Mouse (Mus musculus) embryonic facial prominence, embryonic 15.5 days (tissue): ENCODE data around the gene Setd1a. TPM values are rescaled to one million over a fixed set of nuclear protein-coding genes. Genes with fewer than 3 reads are reported as not detected.

Source experiments
- ATAC-seq: fragments of 200-750 bp; cut with Nextera tagmentation; 2 replicates; pipeline ENCODE4 v1.8.0; 2017; ENCODE audit warnings: low read depth, moderate TSS enrichment; ENCODE audit not compliant: insufficient number of reproducible peaks, low FRiP score, low TSS enrichment
- H3K27ac ChIP-seq: fragments of 300-500 bp; sonication (generic); replicated peaks from 2 replicates; pipeline ENCODE4 v1.5.1; 2015; ENCODE audit warnings: mild to moderate bottlenecking, inconsistent platforms
- H3K27me3 ChIP-seq: fragments of 300-500 bp; sonication (generic); 2 replicates; pipeline ENCODE4 v1.6.1; 2015; ENCODE audit warnings: inconsistent platforms
- H3K36me3 ChIP-seq: fragments of 300-500 bp; sonication (generic); 2 replicates; pipeline ENCODE4 v1.6.1; 2015; ENCODE audit warnings: mild to moderate bottlenecking, inconsistent platforms
- H3K4me1 ChIP-seq: fragments of 300-500 bp; sonication (generic); 2 replicates; pipeline ENCODE4 v1.6.1; 2015; ENCODE audit warnings: inconsistent platforms
- H3K4me2 ChIP-seq: fragments of 300-500 bp; sonication (generic); replicated peaks from 2 replicates; pipeline ENCODE4 v1.6.1; 2015; ENCODE audit warnings: mild to moderate bottlenecking, inconsistent platforms
- H3K4me3 ChIP-seq: fragments of 300-500 bp; sonication (generic); replicated peaks from 2 replicates; pipeline ENCODE4 v1.5.1; 2015; ENCODE audit warnings: mild to moderate bottlenecking, inconsistent platforms
- H3K9ac ChIP-seq: fragments of 300-500 bp; sonication (generic); 2 replicates; pipeline ENCODE4 v1.6.1; 2015; ENCODE audit warnings: inconsistent platforms
- H3K9me3 ChIP-seq: fragments of 300-500 bp; sonication (generic); replicated peaks from 2 replicates; pipeline ENCODE4 v1.6.1; 2016; ENCODE audit warnings: inconsistent platforms
- WGBS: fragments of 180-500 bp; shearing (Covaris S2); methylation state at CpG from one replicate; pipeline ENCODE4 v1.1.7; 2015; 5-methylcytosine and 5-hydroxymethylcytosine counted together
- polyA plus RNA-seq: library from polyadenylated mRNA; unstranded; fragments of >200 nt; fragmentation: Nextera tagmentation; extraction: Ambion mirVana; gene quantifications from 2 replicates; pipeline ENCODE4 v1.2.1, GENCODE M21; 2015

Gene Setd1a
- polyA plus RNA-seq, 1 experiment from 2014 or later: 26.3 TPM

DNA sequence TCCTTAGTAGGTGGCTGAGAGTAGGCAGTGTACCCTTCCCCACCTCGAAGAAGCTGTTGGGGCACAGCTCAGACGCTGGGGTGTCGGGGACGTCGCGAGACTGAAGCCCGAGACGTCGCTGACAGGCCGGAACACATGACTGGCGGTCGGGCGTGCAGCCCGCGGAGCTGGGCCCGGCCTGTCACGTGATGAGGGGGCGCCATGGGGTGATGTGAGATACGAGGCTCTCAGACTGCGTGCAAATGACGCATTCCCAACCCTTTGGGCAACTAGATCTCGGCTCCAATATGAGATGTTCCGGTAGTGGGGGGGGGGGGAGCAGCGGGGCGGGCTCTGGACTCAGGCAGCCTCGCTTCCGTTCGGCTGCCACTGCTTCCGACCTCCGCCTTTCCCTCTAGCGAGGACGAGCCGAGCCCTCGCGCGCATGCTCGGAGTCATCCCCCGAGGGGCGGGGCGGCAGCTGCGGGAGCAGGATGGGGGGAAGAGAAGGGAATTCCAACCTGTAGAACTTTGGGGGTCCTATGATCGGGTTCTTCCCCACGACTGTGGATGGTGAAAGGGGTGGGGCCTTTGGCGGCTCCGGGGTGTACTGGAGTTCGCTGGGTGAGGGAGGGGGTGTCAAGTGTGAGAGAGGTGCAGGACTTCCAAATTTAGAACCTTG lies 65.0 kb downstream of the Setd1a start:
- no peaks in the 10 kb centered on the region for H3K27me3 ChIP-seq
- peak overlapping the region; percentile 97 for H3K27ac ChIP-seq
- ATAC-seq: peak; percentile 94
- H3K4me2 ChIP-seq: peak overlapping the region; percentile 90
- peak overlapping the region; percentile 50 for H3K9ac ChIP-seq
- WGBS: under 1% methylated on average over 46 of the region's 46 CpGs
- H3K4me3 ChIP-seq: peak overlapping the region; percentile 66
- no peaks in the 10 kb centered on the region for H3K9me3 ChIP-seq
- peaks cover 14% of the 10 kb centered on the region for H3K4me1 ChIP-seq
- peaks cover 29% of the 10 kb centered on the region for H3K36me3 ChIP-seq

DNA sequence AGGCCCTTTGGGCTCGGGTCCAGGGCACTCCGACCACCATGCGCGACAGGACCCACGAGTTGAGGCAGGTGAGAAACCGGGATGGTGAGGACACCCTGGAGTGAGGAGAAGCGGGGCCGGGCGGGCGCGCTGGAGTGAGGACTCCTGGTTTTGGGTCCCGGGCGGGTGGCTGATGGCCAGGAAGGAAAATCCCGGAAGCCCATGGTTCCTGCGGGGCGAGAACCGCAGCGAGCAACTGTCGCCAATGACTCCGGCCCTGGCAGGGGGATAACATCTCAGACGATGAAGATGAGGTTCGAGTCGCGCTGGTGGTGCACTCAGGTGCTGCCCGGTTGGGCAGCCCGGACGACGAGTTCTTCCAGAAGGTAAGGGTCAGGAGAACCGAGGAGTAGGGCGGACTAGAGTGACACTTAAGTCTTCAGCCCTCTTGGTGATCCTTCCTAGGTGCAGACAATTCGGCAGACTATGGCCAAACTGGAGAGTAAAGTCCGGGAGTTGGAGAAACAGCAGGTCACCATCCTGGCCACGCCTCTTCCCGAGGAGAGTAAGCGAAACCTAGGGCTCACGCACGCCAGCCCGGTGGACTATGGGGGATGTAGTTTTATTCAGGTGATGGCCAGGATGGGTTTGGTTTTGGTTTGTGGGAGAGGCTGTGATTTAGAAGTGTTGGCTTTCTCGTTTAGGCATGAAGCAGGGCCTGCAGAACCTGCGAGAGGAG lies 65.7 kb downstream of the Setd1a start:
- H3K9ac ChIP-seq: peak overlapping the region; percentile 50
- WGBS: under 1% methylated on average over 40 of the region's 40 CpGs
- peaks cover 36% of the 10 kb centered on the region for H3K36me3 ChIP-seq
- peak; percentile 52 for ATAC-seq
- H3K27ac ChIP-seq: peak overlapping the region; percentile 97
- H3K9me3 ChIP-seq: no peaks in the 10 kb centered on the region
- peak overlapping the region; percentile 66 for H3K4me3 ChIP-seq
- no peaks in the 10 kb centered on the region for H3K27me3 ChIP-seq
- peak overlapping the region; percentile 90 for H3K4me2 ChIP-seq
- peaks cover 14% of the 10 kb centered on the region for H3K4me1 ChIP-seq

Other genes with a start within 250 kb of the Setd1a start
- 6.5 and 12.8 TPM in 2 replicates for gene Tmem265, start 215.3 kb upstream of the Setd1a start, polyA plus RNA-seq
- 40.0 TPM in 2 replicates for gene Phkg2, start 203.3 kb upstream of the Setd1a start, polyA plus RNA-seq
- 19.2 and 29.0 TPM in 2 replicates for gene Ccdc189, start 188.1 kb upstream of the Setd1a start, polyA plus RNA-seq
- gene Rnf40, start 187.9 kb upstream of the Setd1a start, polyA plus RNA-seq: 47.5 and 51.5 TPM in 2 replicates
- gene Zfp629, start 160.9 kb upstream of the Setd1a start, polyA plus RNA-seq: 11.4 and 11.9 TPM in 2 replicates
- gene Bcl7c, start 67.7 kb upstream of the Setd1a start, polyA plus RNA-seq: 93.4 and 99.8 TPM in 2 replicates
- gene Ctf1, start 63.9 kb upstream of the Setd1a start, polyA plus RNA-seq: 25.9 and 29.8 TPM in 2 replicates
- gene Ctf2, start 44.5 kb upstream of the Setd1a start, polyA plus RNA-seq: 1.1 and 1.3 TPM in 2 replicates
- 5.2 and 5.7 TPM in 2 replicates for gene Fbxl19, start 32.1 kb upstream of the Setd1a start, polyA plus RNA-seq
- gene Orai3, start 6.9 kb upstream of the Setd1a start, polyA plus RNA-seq: 27.6 and 28.1 TPM in 2 replicates
- not detected in 2 replicates for gene Gm49388, start 8.9 kb downstream of the Setd1a start, polyA plus RNA-seq
- 24.8 and 25.2 TPM in 2 replicates for gene Hsd3b7, start 23.9 kb downstream of the Setd1a start, polyA plus RNA-seq
- 58.9 and 69.6 TPM in 2 replicates for gene Stx4a, start 47.6 kb downstream of the Setd1a start, polyA plus RNA-seq
- 4.3 and 6.9 TPM in 2 replicates for gene Stx1b, start 47.9 kb downstream of the Setd1a start, polyA plus RNA-seq
- gene Zfp646, start 99.6 kb downstream of the Setd1a start, polyA plus RNA-seq: 9.7 and 10.9 TPM in 2 replicates
- gene Zfp668, start 100.2 kb downstream of the Setd1a start, polyA plus RNA-seq: 17.7 and 18.1 TPM in 2 replicates
- gene Prss53, start 114.3 kb downstream of the Setd1a start, polyA plus RNA-seq: 2.4 and 4.6 TPM in 2 replicates
- gene Gm21974, start 118.8 kb downstream of the Setd1a start, polyA plus RNA-seq: not detected in 2 replicates
- 234 and 262 TPM in 2 replicates for gene Vkorc1, start 118.9 kb downstream of the Setd1a start, polyA plus RNA-seq
- gene Bckdk, start 127.4 kb downstream of the Setd1a start, polyA plus RNA-seq: 108 and 112 TPM in 2 replicates
- gene Kat8, start 135.8 kb downstream of the Setd1a start, polyA plus RNA-seq: 39.8 and 40.2 TPM in 2 replicates
- gene Prss8, start 153.4 kb downstream of the Setd1a start, polyA plus RNA-seq: 15.8 and 17.2 TPM in 2 replicates
- 12.1 and 12.2 TPM in 2 replicates for gene Prss36, start 170.1 kb downstream of the Setd1a start, polyA plus RNA-seq
- gene Fus, start 190.8 kb downstream of the Setd1a start, polyA plus RNA-seq: 394 and 418 TPM in 2 replicates
- gene Pycard, start 217.2 kb downstream of the Setd1a start, polyA plus RNA-seq: 102 and 112 TPM in 2 replicates
- 3.6 and 5.2 TPM in 2 replicates for gene Trim72, start 227.3 kb downstream of the Setd1a start, polyA plus RNA-seq